15 mouse cellular contexts compared by ENCODE assay signal in genomic region chr5:135431111-135431510, GRCm38 (mm10). TPM values are rescaled to one million over a fixed set of nuclear protein-coding genes. Genes with fewer than 3 reads are reported as not detected.
A peak's percentile ranks its signal among the peaks of the same experiment; 100 is the strongest.
DNase-seq lines count a peak whose midpoint lies in the region.
"Had no signal": no experiment of that assay in that cellular context is flagged by ENCODE, and none has a peak within 500 bp of the region (broad histone marks: within the 10 kb centered on the region; RNA-seq: fewer than 3 reads in every experiment).

No protein-coding gene starts in this region.

- peak; percentile 19 to 44 for DNase-seq in cerebellum, postnatal 14 days
- no peak for DNase-seq in cerebellum, adult 18-20 months
- peak; percentile 44 for DNase-seq in heart, postnatal 10 days
- DNase-seq in heart, postnatal 36 days = no peak
- DNase-seq in left cerebral cortex, postnatal 4 days = peak; percentile 56
- no peak for DNase-seq in left cerebral cortex, postnatal 36 days (ENCODE audit: low spot score in 2 of 2)
- DNase-seq in layer of hippocampus, postnatal 25 days (ENCODE audit: extremely low spot score in 1 of 2, low spot score in 1 of 2) = no peak
- DNase-seq: adrenal gland, postnatal 25 days; B cell, adult 2 months; cerebellum, adult 9-10 months; forebrain, postnatal 0 days; lung, postnatal 36 days; retina, postnatal 1 day; right cerebral cortex, postnatal 14 days; thymus, postnatal 4 days had no signal

- intact Hi-C loops in heart, postnatal 10 days (cut with DNase I) = no loop called here
- intact Hi-C loops in heart, postnatal 36 days (cut with DNase I) = no loop called here
- intact Hi-C loops in left cerebral cortex, postnatal 4 days (cut with DNase I) = no loop called here
- intact Hi-C loops in left cerebral cortex, postnatal 36 days (cut with DNase I) = no loop called here

RNA-seq across cellular contexts. Expression of gene Pom121, which starts 36.8 kb away (rescaled TPM):
- 10 to 100 TPM; 22.3 to 22.6 TPM for total RNA-seq in heart, postnatal 10 days (2021)
- 10 to 100 TPM; 11.7 to 11.9 TPM for total RNA-seq in heart, postnatal 36 days (2021)
- 10 to 100 TPM; 44.9 to 45.4 TPM for total RNA-seq in left cerebral cortex, postnatal 4 days (2021)
- 10 to 100 TPM; 50.0 to 54.1 TPM for total RNA-seq in left cerebral cortex, postnatal 36 days (2021)
- total RNA-seq in layer of hippocampus, postnatal 25 days (2021) = 10 to 100 TPM; 48.9 to 51.7 TPM

Comparison
In these comparisons a context has a peak if more than half of its experiments do, and no peak if none do; other contexts are left out.
1. DNase-seq: peak in cerebellum, postnatal 14 days (2 of 2), heart, postnatal 10 days (2 of 2) and left cerebral cortex, postnatal 4 days (single experiment); none in cerebellum, adult 18-20 months (0 of 2), heart, postnatal 36 days (0 of 2), left cerebral cortex, postnatal 36 days (0 of 2) and layer of hippocampus, postnatal 25 days (0 of 2).